Mouse (Mus musculus) liver, adult (tissue): ENCODE results near the gene Nmnat3.
"Not testable (repeated sequence)": the region's sequence is repeated elsewhere in the genome, so short reads cannot be mapped to it uniquely, and the experiment has no call there.

Source experiments
- GATA4 ChIP-seq: IDR thresholded peaks from 2 replicates; pipeline ENCODE4 v1.6.1; 2014; ENCODE audit warnings: mild to moderate bottlenecking, low read length; ENCODE audit not compliant: insufficient replicate concordance

Gene Nmnat3

DNA sequence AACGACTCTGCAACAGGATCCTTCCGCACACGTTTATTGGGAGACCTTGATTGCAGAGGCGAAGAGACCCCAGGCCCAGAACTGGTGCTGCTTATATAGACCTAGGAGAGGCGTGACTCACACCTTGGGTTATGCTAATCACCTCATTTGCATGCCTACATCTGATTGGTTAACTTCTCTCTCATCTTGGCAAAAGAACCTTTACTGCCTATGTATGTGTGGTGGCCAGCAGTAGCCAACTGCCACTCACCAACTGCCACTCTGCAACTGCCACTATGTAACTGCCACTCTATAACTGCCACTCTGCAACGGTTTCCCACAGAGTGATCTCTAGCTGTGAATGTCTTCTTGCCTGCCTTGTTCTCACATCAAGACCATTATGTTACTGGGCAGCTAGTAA lies at the start of gene Nmnat3:
Gene Nmnat3, plus strand, starts transcription at position 301 of the 400 bp plus-strand sequence.
- TF ChIP-seq GATA4, result not testable (repeated sequence)

GRCm38 (mm10) chr9:98243481-98243880 lies 43.8 kb upstream of the Nmnat3 start:
- TF ChIP-seq GATA4, result no peak

DNA sequence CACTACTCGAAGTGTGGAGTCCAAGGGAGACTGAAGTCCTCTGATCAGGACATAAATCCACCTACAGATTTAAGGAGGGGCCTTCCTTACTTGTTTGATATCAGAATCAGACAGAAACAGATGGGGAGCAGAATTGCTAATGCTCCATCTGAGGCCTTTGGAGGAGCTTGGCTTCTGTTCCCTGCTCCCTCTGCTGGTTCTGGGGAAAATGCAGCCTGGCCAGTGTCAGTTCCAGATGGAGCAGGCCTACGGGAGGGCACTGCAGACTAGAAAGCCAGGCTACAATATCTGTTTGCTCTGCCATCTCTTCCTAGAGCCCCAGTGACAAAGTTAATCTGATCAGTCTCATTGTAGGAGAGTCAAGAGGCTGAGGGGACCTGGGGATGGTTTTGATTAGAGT lies 43.0 kb upstream of the Nmnat3 start:
- no peak for TF ChIP-seq GATA4

GRCm38 (mm10) chr9:98245226-98245625 lies 42.0 kb upstream of the Nmnat3 start:
- no peak for TF ChIP-seq GATA4

GRCm38 (mm10) chr9:98246351-98246750 lies 40.9 kb upstream of the Nmnat3 start:
- TF ChIP-seq GATA4, result no peak

DNA sequence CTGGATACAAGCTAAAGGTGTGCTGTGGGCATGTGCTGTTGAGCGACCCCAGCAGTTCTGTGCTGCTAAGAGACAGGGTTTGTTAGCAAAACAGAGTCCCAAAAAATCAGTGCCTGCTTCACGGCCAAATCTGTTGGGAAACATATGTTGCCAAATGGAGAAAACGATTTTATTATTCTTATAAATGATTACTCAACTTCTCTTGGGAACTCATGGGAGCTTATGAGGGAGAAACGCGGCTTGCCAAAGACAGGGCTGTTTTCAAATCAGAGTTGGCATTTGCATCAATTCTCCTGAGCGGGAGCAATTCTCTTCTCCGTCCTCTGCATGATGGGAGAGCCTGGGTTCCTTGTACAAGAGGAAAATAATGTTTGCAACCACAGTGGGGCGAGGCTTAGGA lies 27.0 kb upstream of the Nmnat3 start:
- TF ChIP-seq GATA4, result no peak

GRCm38 (mm10) chr9:98261461-98262011 lies 25.7 kb upstream of the Nmnat3 start:
- TF ChIP-seq GATA4, result no peak

DNA sequence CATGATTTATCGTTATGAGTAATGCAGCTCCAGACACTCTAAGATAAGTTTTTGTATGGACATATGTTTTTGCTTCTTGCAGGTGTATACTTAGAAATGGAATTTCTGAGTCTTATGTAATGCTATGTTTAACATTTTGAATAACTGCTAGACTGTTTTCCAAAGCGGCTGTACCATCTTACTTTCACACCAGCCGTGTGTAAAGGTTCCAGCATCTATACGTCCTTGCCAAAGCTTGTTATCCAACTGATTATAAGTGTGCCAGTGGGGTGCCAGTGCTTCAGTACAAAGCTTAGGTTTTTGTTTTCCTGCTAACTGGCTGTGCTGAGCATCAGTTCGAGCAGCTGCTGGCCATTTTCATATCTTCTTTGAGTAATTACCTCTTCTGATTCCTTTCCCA lies 22.3 kb upstream of the Nmnat3 start:
- no peak for TF ChIP-seq GATA4

DNA sequence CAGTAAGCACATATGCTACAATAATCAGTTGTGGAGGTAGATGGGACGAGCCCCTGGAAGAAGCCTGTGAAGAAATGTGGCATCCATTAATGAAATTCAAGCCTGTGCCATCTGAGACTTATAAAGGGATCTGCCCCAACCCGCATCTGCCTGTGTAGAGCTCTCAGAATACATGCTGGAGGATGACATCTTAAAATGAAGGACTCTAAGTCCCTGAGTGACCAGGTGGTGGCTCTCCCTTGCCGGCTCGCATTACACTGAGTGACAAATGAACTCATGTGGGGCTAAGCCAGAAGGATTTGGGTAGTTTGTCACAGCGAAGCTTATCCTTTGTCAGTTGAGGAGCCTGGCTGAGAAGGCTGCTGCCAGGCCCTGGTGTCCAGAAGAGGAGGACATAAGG lies 14.5 kb upstream of the Nmnat3 start:
- TF ChIP-seq GATA4, result no peak

- TF ChIP-seq GATA4, result no peak
Observed at GRCm38 (mm10) chr9:98275080-98275479, 12.2 kb upstream of the Nmnat3 start.

DNA sequence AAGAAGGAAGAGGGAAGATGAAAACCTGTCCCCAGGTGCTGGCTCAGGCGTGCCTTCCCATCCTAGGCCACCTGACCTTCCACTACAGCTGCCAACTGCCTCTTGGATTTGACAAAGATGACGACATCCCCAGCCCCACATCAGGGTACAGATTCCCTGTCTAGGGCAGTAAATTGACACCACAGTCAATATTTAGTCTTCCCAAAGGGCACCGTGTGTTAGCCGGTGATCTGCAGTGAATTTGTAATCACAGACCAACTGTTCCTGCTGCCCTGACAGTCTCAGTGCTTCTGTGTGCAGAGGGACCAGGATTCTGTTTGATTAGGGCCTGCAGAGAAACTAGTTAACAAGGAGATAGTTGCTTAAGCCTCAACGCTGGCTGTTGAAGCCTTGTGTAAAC lies 7.1 kb upstream of the Nmnat3 start:
- no peak for TF ChIP-seq GATA4

DNA sequence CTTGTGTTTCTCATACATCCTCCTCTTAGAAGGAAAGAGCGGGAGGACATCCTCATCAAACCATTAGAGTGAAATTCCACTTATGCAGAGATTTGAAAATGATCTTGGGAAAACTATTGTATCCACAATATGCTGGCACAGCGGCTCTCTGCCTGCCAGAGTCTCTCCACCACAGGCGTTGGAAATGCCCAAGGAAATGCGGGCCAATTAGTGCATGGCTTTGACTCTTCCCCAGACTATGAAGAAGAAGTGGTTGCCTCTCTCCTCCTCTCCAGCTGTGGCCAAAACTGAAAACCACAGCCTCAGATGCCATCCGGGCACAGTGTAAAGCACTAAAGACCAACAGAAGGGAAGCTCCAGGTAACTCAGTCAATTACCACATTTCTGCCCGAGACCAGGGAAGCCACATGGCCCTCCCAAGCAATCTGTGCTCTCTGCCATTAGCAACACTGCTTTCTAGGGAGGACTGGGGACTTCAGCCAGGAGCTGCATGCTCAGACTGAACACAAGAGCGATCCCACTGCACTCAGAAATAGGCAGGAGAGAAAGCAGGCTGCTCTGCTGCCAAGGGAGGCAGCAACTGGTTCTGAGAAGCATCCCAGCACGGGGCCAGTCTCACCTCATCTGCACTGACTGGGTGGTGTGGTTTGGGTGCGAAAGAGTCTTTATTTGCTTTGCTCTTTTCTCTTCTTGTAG lies 1.5 kb upstream of the Nmnat3 start:
- no peak for TF ChIP-seq GATA4

DNA sequence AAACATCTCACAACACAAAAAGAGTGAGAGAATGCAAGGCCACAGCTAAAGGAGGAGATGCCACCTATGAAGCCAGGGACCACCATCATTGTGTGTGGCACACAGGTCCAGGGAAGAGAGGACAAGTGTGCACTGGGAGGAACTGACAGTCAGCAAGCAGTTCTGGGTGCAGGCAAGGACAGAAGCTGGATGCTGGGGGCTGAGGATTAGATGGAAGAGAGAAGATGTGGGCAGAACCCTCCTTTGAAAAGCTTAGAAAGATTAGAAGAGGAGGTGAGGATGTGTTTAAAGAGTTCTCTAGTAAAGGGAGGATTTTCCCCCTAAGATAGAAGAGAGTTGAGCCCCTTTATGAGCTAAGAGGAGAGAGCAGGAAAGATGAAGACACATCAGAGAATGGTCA lies 2.4 kb downstream of the Nmnat3 start:
- no peak for TF ChIP-seq GATA4

- TF ChIP-seq GATA4, result no peak
Observed at GRCm38 (mm10) chr9:98290591-98290990, 3.4 kb downstream of the Nmnat3 start.

- no peak for TF ChIP-seq GATA4
Observed at GRCm38 (mm10) chr9:98296383-98297201, 9.4 kb downstream of the Nmnat3 start.
